Mouse (Mus musculus): ENCODE results near the gene Pcca.

DNA sequence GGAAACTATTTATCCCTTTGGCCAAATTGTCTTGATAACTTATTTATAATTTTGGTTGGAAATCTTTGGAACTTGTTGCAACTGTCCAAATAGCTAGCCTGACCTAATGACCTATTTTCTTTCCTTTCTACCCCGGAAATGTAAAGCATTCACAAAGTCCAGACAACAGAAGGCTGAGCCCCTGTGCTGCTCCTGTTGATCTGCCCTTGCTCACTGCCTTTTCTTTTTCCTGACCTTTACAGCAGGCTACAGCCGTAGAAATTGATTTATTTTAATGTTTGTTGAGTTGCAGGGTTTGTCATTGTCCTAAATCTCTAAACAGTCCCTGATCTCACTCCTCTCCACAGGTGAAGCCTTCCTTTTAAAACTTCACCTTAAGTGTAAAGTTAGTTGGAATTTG is 231.8 kb downstream of the Pcca start:
- TF ChIP-seq CTCF (IDR thresholded peaks at IDR 0.05; ENCODE audit: borderline replicate concordance, insufficient read depth, low read depth, low read length) (no peak), POLR2A (IDR thresholded peaks at IDR 0.05; ENCODE audit: borderline replicate concordance, insufficient read depth, low read length) (no peak)
